Mouse (Mus musculus) heart, postnatal 0 days (tissue): ENCODE data around the gene Tox2. TPM values are rescaled to one million over a fixed set of nuclear protein-coding genes. Genes with fewer than 3 reads are reported as not detected.
A peak's percentile ranks its signal among the peaks of the same experiment; 100 is the strongest.

Source experiments
- ATAC-seq: fragments of 200-750 bp; cut with Nextera tagmentation; 2 replicates; pipeline ENCODE4 v1.8.0; 2017; ENCODE audit warnings: low read depth, moderate number of reproducible peaks, moderate library complexity; ENCODE audit not compliant: insufficient read depth
- DNase-seq: peaks from one replicate; pipeline ENCODE4 v3.0.0-alpha.2; 2016; ENCODE audit warnings: low spot score
- H3K27ac ChIP-seq: fragments of 300-500 bp; sonication (generic); 2 replicates; pipeline ENCODE4 v1.5.1; 2014; ENCODE audit warnings: low read depth, mild to moderate bottlenecking
- H3K27me3 ChIP-seq: fragments of 300-500 bp; sonication (generic); 2 replicates; pipeline ENCODE4 v1.6.1; 2014; ENCODE audit warnings: low read length, mixed read lengths; ENCODE audit not compliant: control insufficient read depth, insufficient read depth
- H3K36me3 ChIP-seq: fragments of 300-500 bp; sonication (generic); replicated peaks from 2 replicates; pipeline ENCODE4 v1.6.1; 2014; ENCODE audit warnings: low read length, mixed read lengths; ENCODE audit not compliant: control insufficient read depth, insufficient read depth
- H3K4me1 ChIP-seq: fragments of 300-500 bp; sonication (generic); 2 replicates; pipeline ENCODE4 v1.6.1; 2014; ENCODE audit warnings: antibody characterized with exemption; ENCODE audit not compliant: control insufficient read depth, insufficient read depth
- H3K4me2 ChIP-seq: fragments of 300-500 bp; sonication (generic); 2 replicates; pipeline ENCODE4 v1.6.1; 2014; ENCODE audit warnings: low read depth, mild to moderate bottlenecking, low read length, moderate library complexity
- H3K4me3 ChIP-seq: fragments of 300-500 bp; sonication (generic); 2 replicates; pipeline ENCODE4 v1.5.1; 2014; ENCODE audit warnings: low read depth, low read length
- H3K9ac ChIP-seq: fragments of 300-500 bp; sonication (generic); replicated peaks from 2 replicates; pipeline ENCODE4 v1.6.1; 2014; ENCODE audit warnings: low read depth, low read length, mixed read lengths
- H3K9me3 ChIP-seq: fragments of 300-500 bp; sonication (generic); replicated peaks from 2 replicates; pipeline ENCODE4 v1.6.1; 2016; ENCODE audit warnings: low read length; ENCODE audit not compliant: control insufficient read depth
- CTCF ChIP-seq: IDR thresholded peaks from 2 replicates; pipeline ENCODE4 v1.5.1; 2016; ENCODE audit warnings: antibody characterized with exemption, control low read depth, low read depth
- EP300 ChIP-seq: IDR thresholded peaks from 2 replicates; pipeline ENCODE4 v1.6.1; 2016; ENCODE audit warnings: antibody characterized with exemption, low read depth
- WGBS: fragments of 180-500 bp; shearing (Covaris S2); extraction: QIAGEN DNeasy Blood & Tissue Kit; methylation state at CpG from one replicate; pipeline ENCODE4 v1.1.7; 2014; 5-methylcytosine and 5-hydroxymethylcytosine counted together
- polyA plus RNA-seq: library from polyadenylated mRNA; unstranded; fragments of >200 nt; fragmentation: Nextera tagmentation; extraction: Ambion mirVana; gene quantifications from 2 replicates; pipeline ENCODE4 v1.2.1, GENCODE M21; 2015
- total RNA-seq: library from RNA; depleted of rRNA; stranded (reverse); fragments of >200 nt; gene quantifications from 2 replicates; pipeline ENCODE4 v1.2.3, GENCODE M21; 2014; ENCODE audit warnings: low replicate concordance

The Tox2 gene
- total and polyA plus RNA-seq, 2 experiments from 2014 or later: 0.19 to 1.7 TPM

- 31% methylated on average over 13 of the region's 13 CpGs for WGBS
- Histone ChIP-seq H3K9ac (no peak overlapping the region; the same call in 1 of the 2 replicates), H3K4me2 (no peak overlapping the region), H3K27ac (peak overlapping the region; percentile 83), H3K4me3 (no peak overlapping the region), H3K36me3 (peaks cover 30% of the 10 kb centered on the region), H3K27me3 (peaks cover 3% of the 10 kb centered on the region; the same call in 1 of the 2 replicates), H3K9me3 (no peaks in the 10 kb centered on the region), H3K4me1 (peaks cover 26% of the 10 kb centered on the region)
- DNase-seq (peak; percentile 83), ATAC-seq (peak; percentile 78)
- TF ChIP-seq CTCF (no peak), EP300 (peak; percentile 71)
These were observed 142.2 kb downstream of the Tox2 start for GRCm38 (mm10) chr2:163344976-163345660.

GRCm38 (mm10) chr2:163346497-163346896, 143.6 kb downstream of the Tox2 start:
- peaks cover 27% of the 10 kb centered on the region for H3K4me1 ChIP-seq
- peak overlapping the region; percentile 5; the same call in 1 of the 2 replicates for H3K27ac ChIP-seq
- DNase-seq: no peak
- H3K4me3 ChIP-seq: no peak overlapping the region
- no peak overlapping the region for H3K9ac ChIP-seq
- H3K27me3 ChIP-seq: no peaks in the 10 kb centered on the region
- no peaks in the 10 kb centered on the region for H3K9me3 ChIP-seq
- no peak overlapping the region for H3K4me2 ChIP-seq
- WGBS: 74% methylated on average over 11 of the region's 11 CpGs
- no peak for ATAC-seq
- TF ChIP-seq EP300 (no peak), CTCF (no peak)
- H3K36me3 ChIP-seq: peaks cover 25% of the 10 kb centered on the region

- Histone ChIP-seq H3K4me1 (peaks cover 35% of the 10 kb centered on the region), H3K27ac (peak overlapping the region; percentile 43; the same call in 1 of the 2 replicates), H3K36me3 (peaks cover 24% of the 10 kb centered on the region), H3K9ac (no peak overlapping the region), H3K9me3 (no peaks in the 10 kb centered on the region), H3K4me3 (no peak overlapping the region), H3K27me3 (no peaks in the 10 kb centered on the region), H3K4me2 (no peak overlapping the region)
- DNase-seq: no peak
- WGBS: 48% methylated on average over 8 of the region's 8 CpGs
- TF ChIP-seq CTCF (no peak), EP300 (no peak)
- no peak for ATAC-seq
These were observed 144.7 kb downstream of the Tox2 start for GRCm38 (mm10) chr2:163347517-163348184.

GRCm38 (mm10) chr2:163348677-163349076, 145.8 kb downstream of the Tox2 start:
- H3K27ac ChIP-seq: peak overlapping the region; percentile 43
- DNase-seq (no peak), ATAC-seq (no peak)
- no peak overlapping the region for H3K9ac ChIP-seq
- TF ChIP-seq CTCF (no peak), EP300 (no peak)
- H3K36me3 ChIP-seq: peaks cover 24% of the 10 kb centered on the region
- H3K4me2 ChIP-seq: no peak overlapping the region
- peaks cover 40% of the 10 kb centered on the region for H3K4me1 ChIP-seq
- H3K27me3 ChIP-seq: no peaks in the 10 kb centered on the region
- H3K9me3 ChIP-seq: no peaks in the 10 kb centered on the region
- no peak overlapping the region for H3K4me3 ChIP-seq
- WGBS: 59% methylated on average over 7 of the region's 7 CpGs

- Histone ChIP-seq H3K36me3 (peaks cover 20% of the 10 kb centered on the region), H3K9ac (no peak overlapping the region), H3K27ac (peak overlapping the region; percentile 50), H3K9me3 (no peaks in the 10 kb centered on the region), H3K4me3 (no peak overlapping the region), H3K4me1 (peaks cover 44% of the 10 kb centered on the region), H3K27me3 (no peaks in the 10 kb centered on the region), H3K4me2 (no peak overlapping the region)
- WGBS: 46% methylated on average over 9 of the region's 9 CpGs
- no peak for ATAC-seq
- no peak for DNase-seq
- no peak for TF ChIP-seq EP300
- no peak for TF ChIP-seq CTCF
These were observed 146.5 kb downstream of the Tox2 start for GRCm38 (mm10) chr2:163349411-163349810.

- no peak overlapping the region for H3K9ac ChIP-seq
- no peak for DNase-seq
- no peak overlapping the region for H3K4me2 ChIP-seq
- ATAC-seq: no peak
- no peaks in the 10 kb centered on the region for H3K27me3 ChIP-seq
- no peak overlapping the region for H3K27ac ChIP-seq
- H3K4me3 ChIP-seq: no peak overlapping the region
- H3K4me1 ChIP-seq: peaks cover 50% of the 10 kb centered on the region
- H3K9me3 ChIP-seq: no peaks in the 10 kb centered on the region
- 36% methylated on average over 5 of the region's 5 CpGs for WGBS
- TF ChIP-seq CTCF (peak; percentile 29), EP300 (no peak)
- H3K36me3 ChIP-seq: peaks cover 20% of the 10 kb centered on the region
These were observed 147.5 kb downstream of the Tox2 start for GRCm38 (mm10) chr2:163350443-163350842.
